Mouse (Mus musculus) CH12F3 (cell line): ENCODE results near the gene Kmt2e.

Source experiments
- in situ Hi-C: fragments of 300-500 bp; cut with MboI; formaldehyde crosslinking; loops from 2 replicates; pipeline ENCODE4 v1.14.3; 2020; ENCODE audit warnings: low sequenced_read_pairs

Kmt2e gene

GRCm38 (mm10) chr5:23410040-23410717 is 24.1 kb upstream of the Kmt2e start:
- in situ Hi-C loops: no loop called here

- in situ Hi-C loops: no loop called here
Measured at GRCm38 (mm10) chr5:23410718-23411101, 23.5 kb upstream of the Kmt2e start.

GRCm38 (mm10) chr5:23411640-23412039 is 22.6 kb upstream of the Kmt2e start:
- in situ Hi-C loops: no loop called here

GRCm38 (mm10) chr5:23412247-23412948 is 21.8 kb upstream of the Kmt2e start:
- in situ Hi-C loops: no loop called here

- in situ Hi-C loops: no loop called here
Measured at GRCm38 (mm10) chr5:23413058-23413457, 21.2 kb upstream of the Kmt2e start.

GRCm38 (mm10) chr5:23413575-23414470 is 20.4 kb upstream of the Kmt2e start:
- in situ Hi-C loops: no loop called here

GRCm38 (mm10) chr5:23414490-23415126 is 19.6 kb upstream of the Kmt2e start:
- in situ Hi-C loops: no loop called here

GRCm38 (mm10) chr5:23415571-23416285 is 18.5 kb upstream of the Kmt2e start:
- in situ Hi-C loops: no loop called here

- in situ Hi-C loops: no loop called here
Measured at GRCm38 (mm10) chr5:23416286-23416643, 18.0 kb upstream of the Kmt2e start.

- in situ Hi-C loops: no loop called here
Measured at GRCm38 (mm10) chr5:23417716-23418115, 16.5 kb upstream of the Kmt2e start.

GRCm38 (mm10) chr5:23418147-23418781 is 16.0 kb upstream of the Kmt2e start:
- in situ Hi-C loops: no loop called here

- in situ Hi-C loops: no loop called here
Measured at GRCm38 (mm10) chr5:23418797-23419595, 15.2 kb upstream of the Kmt2e start.

- in situ Hi-C loops: no loop called here
Measured at GRCm38 (mm10) chr5:23419616-23420170, 14.5 kb upstream of the Kmt2e start.

- in situ Hi-C loops: no loop called here
Measured at GRCm38 (mm10) chr5:23420410-23420809, 13.8 kb upstream of the Kmt2e start.

GRCm38 (mm10) chr5:23421440-23421839 is 12.8 kb upstream of the Kmt2e start:
- in situ Hi-C loops: no loop called here

GRCm38 (mm10) chr5:23423036-23423435 is 11.2 kb upstream of the Kmt2e start:
- in situ Hi-C loops: no loop called here

GRCm38 (mm10) chr5:23427501-23427900 is 6.7 kb upstream of the Kmt2e start:
- in situ Hi-C loops: no loop called here

- in situ Hi-C loops: no loop called here
Measured at GRCm38 (mm10) chr5:23431070-23431864, 3.0 kb upstream of the Kmt2e start.
